Mouse (Mus musculus) cerebellum, adult 8-10 months (tissue): ENCODE data around the gene Angptl8.
A peak's percentile ranks its signal among the peaks of the same experiment; 100 is the strongest.
"Not testable (repeated sequence)": the region's sequence is repeated elsewhere in the genome, so short reads cannot be mapped to it uniquely, and the experiment has no call there.

Experiments
- DNase-seq: peaks from one replicate; pipeline ENCODE4 v3.0.0; 2022

The Angptl8 gene

GRCm38 (mm10) chr9:21851084-21851483 lies 15.8 kb downstream of the Angptl8 start:
- DNase-seq = no peak

GRCm38 (mm10) chr9:21852128-21853091 lies 17.1 kb downstream of the Angptl8 start, which contains the start of gene Dock6:
TSS of gene Dock6 (minus strand) at chr9:21852635.
- peak; percentile 59 for DNase-seq

GRCm38 (mm10) chr9:21853961-21854360 lies 18.7 kb downstream of the Angptl8 start:
- DNase-seq = no peak

- DNase-seq = no peak
These were observed 19.6 kb downstream of the Angptl8 start for GRCm38 (mm10) chr9:21854894-21855293.

GRCm38 (mm10) chr9:21857501-21857900 lies 22.2 kb downstream of the Angptl8 start:
- DNase-seq = no peak

GRCm38 (mm10) chr9:21858084-21858483 lies 22.8 kb downstream of the Angptl8 start:
- DNase-seq = no peak

GRCm38 (mm10) chr9:21859606-21860005 lies 24.3 kb downstream of the Angptl8 start:
- DNase-seq = no peak

GRCm38 (mm10) chr9:21860349-21860748 lies 25.0 kb downstream of the Angptl8 start:
- DNase-seq = not testable (repeated sequence)

GRCm38 (mm10) chr9:21862181-21862580 lies 26.9 kb downstream of the Angptl8 start:
- no peak for DNase-seq

GRCm38 (mm10) chr9:21865673-21866398 lies 30.5 kb downstream of the Angptl8 start:
- DNase-seq = no peak

- DNase-seq = no peak
These were observed 31.3 kb downstream of the Angptl8 start for GRCm38 (mm10) chr9:21866641-21867040.

- no peak for DNase-seq
These were observed 32.4 kb downstream of the Angptl8 start for GRCm38 (mm10) chr9:21867726-21868125.

GRCm38 (mm10) chr9:21869290-21869689 lies 34.0 kb downstream of the Angptl8 start:
- DNase-seq = peak; percentile 38

GRCm38 (mm10) chr9:21870879-21871524 lies 35.7 kb downstream of the Angptl8 start:
- peak; percentile 65 for DNase-seq

GRCm38 (mm10) chr9:21872204-21872603 lies 36.9 kb downstream of the Angptl8 start:
- DNase-seq = no peak

GRCm38 (mm10) chr9:21876601-21877000 lies 41.3 kb downstream of the Angptl8 start:
- no peak for DNase-seq
